Mouse (Mus musculus) limb, embryonic 11.5 days (tissue): ENCODE results near the gene Cxcr5. TPM values are rescaled to one million over a fixed set of nuclear protein-coding genes. Genes with fewer than 3 reads are reported as not detected.

Experiments
- ATAC-seq: fragments of 200-750 bp; cut with Nextera tagmentation; 2 replicates; pipeline ENCODE4 v1.8.0; 2017; ENCODE audit warnings: low read depth; ENCODE audit not compliant: insufficient number of reproducible peaks, low FRiP score, low TSS enrichment
- DNase-seq: peaks from one replicate; pipeline ENCODE4 v3.0.0-alpha.2; 2015; ENCODE audit warnings: low spot score
- H3K27ac ChIP-seq: fragments of 300-500 bp; sonication (generic); replicated peaks from 2 replicates; pipeline ENCODE4 v1.5.1; 2014; ENCODE audit warnings: low read depth, mild to moderate bottlenecking, low read length
- H3K27me3 ChIP-seq: fragments of 300-500 bp; sonication (generic); 2 replicates; pipeline ENCODE4 v1.6.1; 2014; ENCODE audit warnings: mild to moderate bottlenecking, low read length, mixed read lengths; ENCODE audit not compliant: control insufficient read depth, insufficient read depth
- H3K36me3 ChIP-seq: fragments of 300-500 bp; sonication (generic); 2 replicates; pipeline ENCODE4 v1.6.1; 2014; ENCODE audit warnings: mild to moderate bottlenecking, low read length, moderate library complexity, mixed read lengths; ENCODE audit not compliant: control insufficient read depth, insufficient read depth
- H3K4me1 ChIP-seq: fragments of 300-500 bp; sonication (generic); 2 replicates; pipeline ENCODE4 v1.6.1; 2014; ENCODE audit warnings: low read length, mixed read lengths; ENCODE audit not compliant: control insufficient read depth, insufficient read depth
- H3K4me2 ChIP-seq: fragments of 300-500 bp; sonication (generic); 2 replicates; pipeline ENCODE4 v1.6.1; 2014; ENCODE audit warnings: low read depth, mild to moderate bottlenecking, moderate library complexity; ENCODE audit not compliant: severe bottlenecking
- H3K4me3 ChIP-seq: fragments of 300-500 bp; sonication (generic); 2 replicates; pipeline ENCODE4 v1.5.1; 2014; ENCODE audit warnings: low read depth, low read length
- H3K9ac ChIP-seq: fragments of 300-500 bp; sonication (generic); 2 replicates; pipeline ENCODE4 v1.6.1; 2014; ENCODE audit warnings: mild to moderate bottlenecking, low read length
- H3K9me3 ChIP-seq: fragments of 300-500 bp; sonication (generic); 2 replicates; pipeline ENCODE4 v1.6.1; 2016; ENCODE audit warnings: low read length; ENCODE audit not compliant: control insufficient read depth
- WGBS: fragments of 180-500 bp; shearing (Covaris S2); extraction: QIAGEN DNeasy Blood & Tissue Kit; methylation state at CpG from one replicate; pipeline ENCODE4 v1.1.7; 2014; 5-methylcytosine and 5-hydroxymethylcytosine counted together
- polyA plus RNA-seq: library from polyadenylated mRNA; unstranded; fragments of >200 nt; fragmentation: Nextera tagmentation; extraction: Ambion mirVana; gene quantifications from 2 replicates; pipeline ENCODE4 v1.2.1, GENCODE M21; 2014

The Cxcr5 gene
- polyA plus RNA-seq, 1 experiment from 2014 or later = 0.05 TPM

DNA sequence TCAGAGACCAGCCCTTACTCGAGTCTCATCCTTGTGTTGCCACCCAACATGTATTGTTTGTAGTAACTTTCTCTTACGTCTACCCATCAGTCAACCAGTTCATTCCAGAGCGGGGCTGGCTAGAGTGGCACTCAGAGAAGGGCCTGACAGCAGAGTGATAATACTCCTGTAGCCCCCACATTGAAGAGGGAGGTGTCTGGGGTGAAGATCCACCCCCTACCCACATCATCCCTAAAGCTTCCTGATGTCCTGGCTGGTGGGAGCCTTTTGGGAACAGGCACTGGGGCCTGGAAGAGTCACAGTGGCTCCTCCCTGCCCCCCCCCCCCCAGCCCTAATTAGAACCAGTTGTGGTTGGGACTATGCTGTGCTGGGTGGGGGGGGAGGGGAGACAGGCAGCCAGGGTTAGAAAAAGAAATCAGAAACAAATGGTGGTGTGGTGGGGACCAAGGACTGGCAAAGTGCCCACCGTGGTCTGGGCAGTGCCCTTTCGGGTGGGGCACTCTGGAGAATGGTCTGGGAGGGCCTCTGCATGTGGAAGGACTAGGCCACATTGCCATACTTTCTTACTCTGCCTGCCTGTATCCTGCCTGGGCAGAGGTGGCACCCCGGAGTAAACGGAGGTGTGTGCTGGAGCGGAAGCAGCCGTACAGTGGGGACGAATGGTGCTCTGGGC, 60.3 kb downstream of the Cxcr5 start:
- no peak overlapping the region for H3K9ac ChIP-seq
- no peaks in the 10 kb centered on the region for H3K9me3 ChIP-seq
- DNase-seq = peak; percentile 70
- peaks cover 6% of the 10 kb centered on the region; the same call in 1 of the 2 replicates for H3K36me3 ChIP-seq
- peak overlapping the region; percentile 63; the same call in 1 of the 2 replicates for H3K27ac ChIP-seq
- H3K4me1 ChIP-seq = peaks cover 51% of the 10 kb centered on the region
- peak overlapping the region; percentile 41; the same call in 1 of the 2 replicates for H3K4me2 ChIP-seq
- H3K27me3 ChIP-seq = no peaks in the 10 kb centered on the region
- 17% methylated on average over 10 of the region's 10 CpGs for WGBS
- peak overlapping the region; percentile 15 for H3K4me3 ChIP-seq
- ATAC-seq = no peak

DNA sequence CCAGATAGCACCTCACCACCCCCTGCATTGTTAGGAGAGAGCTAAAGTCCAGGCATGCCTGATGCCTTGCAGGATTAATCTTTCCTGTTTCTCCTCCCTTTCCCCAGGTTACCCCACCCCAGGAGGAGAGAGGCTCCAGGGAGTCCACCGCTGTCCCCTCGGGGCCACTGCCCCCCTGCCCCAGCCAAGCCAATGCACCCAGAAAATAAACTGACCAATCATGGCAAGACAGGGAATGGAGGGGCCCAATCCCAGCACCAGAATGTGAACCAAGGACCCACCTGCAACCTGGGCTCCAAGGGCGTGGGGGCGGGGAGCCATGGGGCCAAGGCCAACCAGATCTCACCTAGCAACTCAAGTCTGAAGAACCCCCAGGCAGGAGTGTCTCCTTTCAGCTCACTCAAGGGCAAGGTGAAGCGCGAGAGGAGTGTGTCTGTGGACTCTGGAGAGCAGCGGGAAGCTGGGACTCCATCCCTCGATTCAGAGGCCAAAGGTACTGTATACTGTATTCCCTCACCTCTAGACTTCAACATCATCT, 61.0 kb downstream of the Cxcr5 start:
- no peak overlapping the region for H3K9ac ChIP-seq
- H3K27me3 ChIP-seq = no peaks in the 10 kb centered on the region
- H3K4me3 ChIP-seq = no peak overlapping the region
- H3K36me3 ChIP-seq = peaks cover 3% of the 10 kb centered on the region; the same call in 1 of the 2 replicates
- WGBS = 36% methylated on average over 8 of the region's 8 CpGs
- peak overlapping the region; percentile 38; the same call in 1 of the 2 replicates for H3K27ac ChIP-seq
- peaks cover 51% of the 10 kb centered on the region for H3K4me1 ChIP-seq
- ATAC-seq = no peak
- DNase-seq = no peak
- H3K4me2 ChIP-seq = peak overlapping the region; percentile 41; the same call in 1 of the 2 replicates
- no peaks in the 10 kb centered on the region for H3K9me3 ChIP-seq

DNA sequence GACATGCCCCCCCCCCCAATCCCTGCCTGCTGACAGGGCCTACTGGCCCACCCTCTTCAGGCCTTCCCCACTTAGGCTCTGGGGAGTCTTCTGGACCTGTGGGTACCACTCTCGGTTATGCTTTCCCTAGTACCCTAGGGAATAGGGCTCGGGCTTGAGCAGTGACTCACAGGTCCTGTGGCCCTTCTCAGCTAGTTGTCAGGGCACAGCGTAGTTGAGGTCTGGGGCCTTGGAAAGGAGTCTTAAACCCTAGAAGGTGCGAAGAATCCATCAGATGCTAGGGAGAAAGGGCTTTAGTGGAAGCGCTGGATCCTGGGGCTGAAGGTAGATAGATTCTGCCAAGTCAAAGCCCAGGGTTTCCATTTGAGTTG, 61.5 kb downstream of the Cxcr5 start:
- Histone ChIP-seq H3K9me3 (no peaks in the 10 kb centered on the region), H3K4me1 (peaks cover 53% of the 10 kb centered on the region), H3K27ac (peak overlapping the region; percentile 94), H3K4me3 (peak overlapping the region; percentile 30; the same call in 1 of the 2 replicates), H3K27me3 (no peaks in the 10 kb centered on the region), H3K9ac (peak overlapping the region; percentile 52; the same call in 1 of the 2 replicates), H3K4me2 (peak overlapping the region; percentile 60), H3K36me3 (no peaks in the 10 kb centered on the region; the same call in 1 of the 2 replicates)
- WGBS = 25% methylated on average over 5 of the region's 5 CpGs
- DNase-seq (no peak), ATAC-seq (no peak)

DNA sequence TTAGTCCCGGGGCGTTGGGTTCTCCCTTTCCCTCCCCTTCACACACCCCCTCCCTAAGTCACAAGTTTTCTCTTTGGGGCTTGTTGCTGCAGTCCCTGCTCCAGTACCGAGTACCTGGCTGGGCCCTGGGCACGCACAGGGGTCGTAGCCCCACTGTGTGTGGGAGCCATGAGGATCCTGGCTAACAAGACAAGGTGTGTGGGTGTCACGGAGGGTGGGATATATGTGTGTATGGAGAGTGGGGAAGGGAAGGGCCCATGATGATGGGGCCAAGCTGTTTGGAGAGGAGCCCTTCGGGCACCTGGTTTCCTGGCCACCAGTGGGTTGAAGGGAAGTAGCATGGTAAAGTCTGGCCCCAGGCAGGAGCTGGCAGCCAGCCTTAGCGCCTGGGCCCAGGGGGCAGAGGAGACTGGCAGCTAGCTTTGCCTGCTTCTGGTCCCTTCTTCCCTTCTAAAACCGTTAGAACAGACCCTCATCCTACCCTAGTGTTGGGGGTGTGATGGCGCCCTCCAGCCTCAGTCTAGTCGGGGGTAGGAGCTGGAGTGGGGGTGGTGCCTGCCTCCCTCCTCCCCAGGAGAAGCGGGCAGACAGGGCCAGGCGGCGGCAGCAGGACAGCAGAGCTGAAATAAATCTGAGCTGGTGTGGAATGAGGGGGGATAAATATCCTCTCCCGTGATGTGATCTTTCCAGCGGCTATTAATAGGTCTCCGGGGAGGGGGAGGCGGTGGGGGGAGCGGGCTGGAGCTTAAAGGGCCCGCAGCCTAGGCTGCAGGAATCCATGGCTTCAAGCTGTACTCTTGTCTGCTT, 62.1 kb downstream of the Cxcr5 start:
- H3K27me3 ChIP-seq = no peaks in the 10 kb centered on the region
- no peaks in the 10 kb centered on the region; the same call in 1 of the 2 replicates for H3K36me3 ChIP-seq
- ATAC-seq (0 out of 2 replicates have a peak, but pooled peaks have one; percentile 3), DNase-seq (peak; percentile 61)
- H3K4me2 ChIP-seq = peak overlapping the region; percentile 60
- WGBS = 3% methylated on average over 20 of the region's 20 CpGs
- H3K27ac ChIP-seq = peak overlapping the region; percentile 94
- H3K9ac ChIP-seq = peak overlapping the region; percentile 52
- H3K4me3 ChIP-seq = peak overlapping the region; percentile 30
- peaks cover 59% of the 10 kb centered on the region for H3K4me1 ChIP-seq
- H3K9me3 ChIP-seq = no peaks in the 10 kb centered on the region

DNA sequence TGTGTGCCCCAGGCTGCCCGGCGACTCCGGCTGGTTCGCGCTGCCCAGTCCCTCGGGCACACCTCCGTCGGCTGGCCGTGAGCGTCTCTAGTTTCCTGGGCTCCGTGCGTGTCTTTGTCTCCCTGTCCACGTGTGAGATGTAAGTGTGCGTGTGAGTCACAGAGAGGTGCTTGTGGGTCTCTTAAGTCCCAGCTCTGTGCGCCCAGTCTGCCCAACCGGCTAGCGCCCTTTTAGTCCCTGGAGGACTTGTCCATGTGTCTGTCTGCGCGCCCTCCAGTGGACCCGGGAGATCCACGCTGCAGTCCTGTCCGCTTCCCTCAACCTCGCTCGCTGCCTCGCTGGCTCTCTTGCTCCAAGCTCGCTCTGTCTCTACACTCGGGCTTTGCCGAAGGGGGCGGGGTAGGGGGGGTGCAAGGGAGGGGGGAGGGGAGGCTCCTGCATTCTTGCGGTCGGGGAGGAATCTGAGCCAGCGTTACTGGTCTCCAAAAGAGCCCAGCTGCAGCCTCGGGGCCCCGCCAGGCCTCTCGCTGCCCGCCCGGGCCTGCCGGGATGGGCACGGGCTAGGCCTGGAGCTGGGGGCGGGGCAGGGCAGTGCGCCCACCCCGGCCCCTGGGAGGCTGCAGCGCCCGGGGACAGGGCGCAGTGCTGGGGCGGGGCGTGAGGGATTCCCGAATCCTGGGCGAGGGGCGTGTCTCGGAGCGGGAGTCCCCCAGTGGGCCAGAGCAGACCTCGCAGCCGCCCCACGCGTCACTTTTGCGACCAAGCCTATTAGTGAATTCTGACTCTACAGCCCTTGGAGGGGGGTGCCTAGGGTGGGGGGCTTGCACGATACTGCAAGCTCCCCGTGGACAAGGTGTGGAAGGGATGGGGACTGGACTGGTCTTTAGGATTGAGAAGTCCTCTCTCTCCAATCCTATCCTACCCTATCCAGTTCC, 63.0 kb downstream of the Cxcr5 start:
- peak; percentile 85 for ATAC-seq

DNA sequence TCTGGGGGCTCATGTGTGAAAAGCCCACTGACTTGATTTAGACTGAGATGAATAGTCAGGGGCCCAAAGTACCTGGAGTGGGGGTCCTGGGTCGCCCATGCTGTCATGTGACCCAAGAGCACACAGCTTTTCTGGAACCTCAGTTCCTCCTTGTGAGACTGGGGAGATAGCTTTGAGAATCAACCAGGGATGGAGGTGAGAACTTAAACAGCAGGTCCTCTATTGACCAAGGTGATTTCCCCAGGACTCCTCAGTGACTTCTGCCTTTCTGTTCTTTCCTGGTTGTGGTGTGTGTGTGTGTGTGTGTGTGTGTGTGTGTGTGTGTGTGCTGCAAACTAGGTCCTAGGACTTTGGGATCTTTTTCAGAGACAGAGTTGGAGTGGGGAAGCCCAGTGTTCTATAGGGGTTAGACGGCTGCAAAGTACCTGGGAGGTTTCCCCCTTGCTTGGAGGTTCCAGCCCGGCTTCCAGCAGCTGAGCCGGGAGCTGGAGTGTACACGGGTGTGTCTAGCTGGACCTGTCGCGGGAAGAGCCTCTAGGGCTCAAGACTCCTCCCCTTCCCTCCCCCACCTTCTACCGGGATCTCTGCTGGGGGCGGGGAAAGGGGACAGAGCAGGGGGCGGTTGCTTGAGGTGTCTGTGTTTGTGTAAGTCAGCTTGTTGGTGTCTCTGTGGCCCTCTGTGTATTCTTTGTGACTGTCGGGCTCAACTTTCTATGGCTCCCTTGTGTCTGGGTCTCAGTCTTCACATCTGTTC, 63.9 kb downstream of the Cxcr5 start:
- H3K27me3 ChIP-seq = no peaks in the 10 kb centered on the region
- 0 out of 2 replicates have a peak, but pooled peaks have one; percentile 3 for ATAC-seq
- DNase-seq = peak; percentile 77

More for the DNA sequence above, 63.0 kb downstream of the Cxcr5 start:
- Histone ChIP-seq H3K4me2 (peak overlapping the region; percentile 60), H3K27me3 (no peaks in the 10 kb centered on the region), H3K9ac (peak overlapping the region; percentile 52), H3K27ac (peak overlapping the region; percentile 94), H3K4me1 (peaks cover 68% of the 10 kb centered on the region), H3K9me3 (no peaks in the 10 kb centered on the region), H3K4me3 (peak overlapping the region; percentile 30), H3K36me3 (no peaks in the 10 kb centered on the region; the same call in 1 of the 2 replicates)
- WGBS = under 1% methylated on average over 59 of the region's 59 CpGs
- DNase-seq = peak; percentile 86

DNA sequence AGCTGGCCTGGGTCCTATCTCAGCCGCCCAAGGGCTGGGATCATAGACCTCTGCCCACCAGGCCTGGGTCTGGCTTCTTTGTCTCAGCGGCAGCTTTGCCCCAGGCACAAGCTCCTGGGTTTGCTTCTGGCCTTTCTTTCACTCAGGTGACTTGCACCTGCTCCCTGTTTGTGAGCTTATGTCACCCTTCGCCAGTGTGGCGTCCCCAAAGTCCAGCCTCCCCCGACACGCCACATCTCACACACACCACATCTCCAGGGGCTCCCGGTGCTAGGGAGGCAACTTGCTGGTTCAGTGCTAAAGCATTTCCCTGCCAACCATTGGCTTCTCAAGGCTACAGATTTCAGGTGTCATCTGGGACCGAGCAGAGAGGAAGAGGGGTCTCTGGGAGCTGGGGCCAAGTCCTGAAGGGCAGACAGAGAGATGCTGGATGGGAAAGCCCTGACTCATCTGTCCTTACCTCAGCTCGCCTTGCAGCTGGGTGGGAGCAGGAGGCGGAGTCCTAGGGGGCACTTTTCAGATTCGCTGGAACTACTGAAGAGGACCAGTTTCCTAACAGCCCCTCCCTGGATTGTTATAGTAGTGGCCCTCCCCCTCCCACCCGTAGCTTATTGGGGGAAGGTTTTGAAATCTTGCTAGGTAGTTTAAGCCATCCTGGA, 64.7 kb downstream of the Cxcr5 start:
- Histone ChIP-seq H3K9ac (no peak overlapping the region), H3K9me3 (no peaks in the 10 kb centered on the region), H3K36me3 (no peaks in the 10 kb centered on the region), H3K4me3 (no peak overlapping the region), H3K4me2 (no peak overlapping the region), H3K4me1 (peaks cover 81% of the 10 kb centered on the region), H3K27ac (no peak overlapping the region), H3K27me3 (no peaks in the 10 kb centered on the region)
- no peak for ATAC-seq
- no peak for DNase-seq
- 55% methylated on average over 12 of the region's 12 CpGs for WGBS

More for the DNA sequence above, 63.9 kb downstream of the Cxcr5 start:
- H3K27ac ChIP-seq = peak overlapping the region; percentile 94
- WGBS = 3% methylated on average over 11 of the region's 11 CpGs
- H3K4me3 ChIP-seq = peak overlapping the region; percentile 30
- peak overlapping the region; percentile 52 for H3K9ac ChIP-seq
- H3K36me3 ChIP-seq = no peaks in the 10 kb centered on the region; the same call in 1 of the 2 replicates
- peaks cover 77% of the 10 kb centered on the region for H3K4me1 ChIP-seq
- peak overlapping the region; percentile 60 for H3K4me2 ChIP-seq
- no peaks in the 10 kb centered on the region for H3K9me3 ChIP-seq
